Mouse (Mus musculus) heart, adult 2 months (tissue): ENCODE data around the gene Paxbp1.

Source experiments
- CTCF ChIP-seq: fragments of 200-600 bp; IDR thresholded peaks from 2 replicates; pipeline ENCODE4 v1.8.1; 2022; ENCODE audit warnings: antibody characterized with exemption, mild to moderate bottlenecking, moderate library complexity
- EP300 ChIP-seq: fragments of 200-500 bp; IDR thresholded peaks from 2 replicates; pipeline ENCODE4 v1.6.1; 2011; ENCODE audit warnings: low read depth, low read length, control low read depth; ENCODE audit not compliant: insufficient read depth
- POLR2A ChIP-seq: fragments of 200-500 bp; IDR thresholded peaks from 2 replicates; pipeline ENCODE4 v1.6.1; 2011; ENCODE audit warnings: mild to moderate bottlenecking, low read depth, low read length, control low read depth; ENCODE audit not compliant: insufficient read depth

DNA sequence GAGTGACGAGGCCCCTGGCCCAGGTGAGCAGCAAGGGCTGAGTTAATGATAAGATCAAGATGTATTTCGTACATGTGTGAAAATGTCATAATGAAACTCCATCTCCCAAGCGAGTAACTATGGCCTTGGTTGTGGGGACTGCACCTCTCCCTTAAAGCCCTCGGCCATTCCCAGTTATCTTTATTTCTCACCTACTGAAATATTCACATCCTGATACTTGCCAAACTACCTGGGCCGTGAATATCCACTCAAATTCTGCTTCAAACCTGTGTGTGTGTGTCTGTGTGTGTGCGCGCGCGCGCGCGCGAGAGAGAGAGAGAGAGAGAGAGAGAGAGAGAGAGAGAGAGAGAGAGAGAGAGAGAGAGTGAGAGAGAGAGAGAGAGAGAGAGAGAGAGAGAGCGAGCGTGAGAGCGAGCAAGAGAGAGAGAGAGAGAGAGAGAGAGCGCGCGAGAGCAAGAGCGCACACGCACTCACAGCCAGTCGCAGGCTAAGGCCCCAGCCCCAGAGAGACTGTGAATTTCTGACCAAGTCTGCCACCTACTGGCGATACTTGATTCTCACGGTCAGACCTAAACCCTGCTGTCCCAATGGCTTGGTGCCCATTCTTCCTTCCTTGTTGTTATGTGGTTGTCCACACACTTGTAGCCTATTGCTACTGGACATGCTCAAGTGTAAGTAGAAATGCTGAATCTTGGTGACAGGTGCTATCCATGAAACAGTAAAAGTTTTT lies 29.0 kb upstream of the Paxbp1 start:
- TF ChIP-seq EP300 (peak; percentile 77; the same call in 1 of the 2 replicates), CTCF (peak; percentile 80), POLR2A (no peak)
